Mouse (Mus musculus) liver, postnatal 0 days (tissue): ENCODE data around the gene Ppp4c. TPM values are rescaled to one million over a fixed set of nuclear protein-coding genes. Genes with fewer than 3 reads are reported as not detected.

ENCODE experiments used
- ATAC-seq: fragments of 200-750 bp; cut with Nextera tagmentation; 2 replicates; pipeline ENCODE4 v1.8.0; 2017; ENCODE audit warnings: mild to moderate bottlenecking, moderate library complexity
- DNase-seq: peaks from one replicate; pipeline ENCODE4 v3.0.0-alpha.2; 2016
- H3K27ac ChIP-seq: fragments of 300-500 bp; sonication (generic); 2 replicates; pipeline ENCODE4 v1.5.1; 2014; ENCODE audit warnings: antibody characterized with exemption, moderate library complexity, mild to moderate bottlenecking, low read depth
- H3K27me3 ChIP-seq: fragments of 300-500 bp; sonication (generic); 2 replicates; pipeline ENCODE4 v1.6.1; 2014; ENCODE audit warnings: low read length, control low read depth, mixed read lengths; ENCODE audit not compliant: insufficient read depth
- H3K36me3 ChIP-seq: fragments of 300-500 bp; sonication (generic); replicated peaks from 2 replicates; pipeline ENCODE4 v1.6.1; 2014; ENCODE audit warnings: mild to moderate bottlenecking, control low read depth, low read length, moderate library complexity, mixed read lengths; ENCODE audit not compliant: insufficient read depth
- H3K4me1 ChIP-seq: fragments of 300-500 bp; sonication (generic); 2 replicates; pipeline ENCODE4 v1.6.1; 2014; ENCODE audit warnings: antibody characterized with exemption, mild to moderate bottlenecking, control low read depth; ENCODE audit not compliant: insufficient read depth
- H3K4me2 ChIP-seq: fragments of 300-500 bp; sonication (generic); 2 replicates; pipeline ENCODE4 v1.6.1; 2014; ENCODE audit warnings: low read depth, mild to moderate bottlenecking, low read length, moderate library complexity, mixed read lengths
- H3K4me3 ChIP-seq: fragments of 300-500 bp; sonication (generic); 2 replicates; pipeline ENCODE4 v1.5.1; 2014; ENCODE audit warnings: low read depth, low read length
- H3K9ac ChIP-seq: fragments of 300-500 bp; sonication (generic); replicated peaks from 2 replicates; pipeline ENCODE4 v1.6.1; 2014; ENCODE audit warnings: mild to moderate bottlenecking, moderate library complexity
- H3K9me3 ChIP-seq: fragments of 300-500 bp; sonication (generic); 2 replicates; pipeline ENCODE4 v1.6.1; 2016; ENCODE audit warnings: mild to moderate bottlenecking, control low read depth, low read length, mixed read lengths
- CTCF ChIP-seq: sonication (generic); IDR thresholded peaks from 2 replicates; pipeline ENCODE4 v1.5.1; 2016; ENCODE audit warnings: antibody characterized with exemption, low read depth
- EP300 ChIP-seq: IDR thresholded peaks from 2 replicates; pipeline ENCODE4 v1.6.1; 2016; ENCODE audit warnings: antibody characterized with exemption, low read depth, mild to moderate bottlenecking
- WGBS: fragments of 180-500 bp; shearing (Covaris S2); extraction: QIAGEN DNeasy Blood & Tissue Kit; methylation state at CpG from one replicate; pipeline ENCODE4 v1.1.7; 2014; ENCODE audit not compliant: insufficient replicate concordance; 5-methylcytosine and 5-hydroxymethylcytosine counted together
- polyA plus RNA-seq: library from polyadenylated mRNA; unstranded; fragments of >200 nt; fragmentation: Nextera tagmentation; extraction: Ambion mirVana; gene quantifications from 2 replicates; pipeline ENCODE4 v1.2.1, GENCODE M21; 2015

The Ppp4c gene
- polyA plus RNA-seq, 1 experiment from 2014 or later = 69.9 TPM

GRCm38 (mm10) chr7:126773351-126773750, 18.9 kb downstream of the Ppp4c start:
- 65% methylated on average over 2 of the region's 2 CpGs for WGBS
- Histone ChIP-seq H3K4me2 (no peak overlapping the region), H3K27ac (no peak overlapping the region), H3K36me3 (peaks cover 18% of the 10 kb centered on the region), H3K4me3 (no peak overlapping the region), H3K27me3 (no peaks in the 10 kb centered on the region), H3K9me3 (no peaks in the 10 kb centered on the region), H3K4me1 (peaks cover 28% of the 10 kb centered on the region), H3K9ac (no peak overlapping the region)
- no peak for DNase-seq
- ATAC-seq = no peak
- TF ChIP-seq EP300 (no peak), CTCF (no peak)

DNA sequence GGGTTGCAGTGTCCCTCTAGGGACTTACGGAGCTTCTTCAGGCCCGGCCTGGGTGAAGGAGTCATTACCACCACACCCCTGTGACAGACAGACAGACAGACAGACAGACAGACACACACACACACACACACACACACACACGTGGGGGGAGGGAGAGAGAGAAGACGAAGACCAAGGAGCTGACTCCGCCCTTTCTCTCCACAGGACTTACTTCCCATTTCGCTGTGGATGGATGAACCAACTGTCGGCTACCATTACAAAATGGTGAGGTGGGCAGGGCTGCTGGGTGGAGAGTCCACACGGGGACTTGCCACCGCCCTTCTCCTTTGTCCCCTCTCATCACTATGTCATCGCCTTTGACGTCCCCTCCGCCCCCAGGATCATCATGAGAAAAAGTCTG, 21.5 kb downstream of the Ppp4c start:
- H3K27me3 ChIP-seq = no peaks in the 10 kb centered on the region
- peaks cover 12% of the 10 kb centered on the region for H3K4me1 ChIP-seq
- H3K9ac ChIP-seq = no peak overlapping the region
- no peak for DNase-seq
- H3K9me3 ChIP-seq = no peaks in the 10 kb centered on the region
- 0 out of 2 replicates have a peak, but pooled peaks have one; percentile 28 for ATAC-seq
- peaks cover 35% of the 10 kb centered on the region for H3K36me3 ChIP-seq
- H3K27ac ChIP-seq = 0 out of 2 replicates have a peak overlapping the region, but pooled peaks have one; percentile 16
- WGBS = 60% methylated on average over 12 of the region's 12 CpGs
- TF ChIP-seq EP300 (no peak), CTCF (no peak)
- peak overlapping the region; percentile 16; the same call in 1 of the 2 replicates for H3K4me2 ChIP-seq
- no peak overlapping the region for H3K4me3 ChIP-seq

GRCm38 (mm10) chr7:126767001-126767400, 25.3 kb downstream of the Ppp4c start:
- Histone ChIP-seq H3K27ac (no peak overlapping the region), H3K9ac (no peak overlapping the region), H3K9me3 (no peaks in the 10 kb centered on the region), H3K36me3 (peaks cover 60% of the 10 kb centered on the region), H3K4me1 (peaks cover 15% of the 10 kb centered on the region), H3K4me3 (no peak overlapping the region), H3K4me2 (no peak overlapping the region), H3K27me3 (no peaks in the 10 kb centered on the region)
- no peak for TF ChIP-seq CTCF
- TF ChIP-seq EP300 = no peak
- WGBS = 89% methylated on average over 8 of the region's 8 CpGs
- ATAC-seq (no peak), DNase-seq (no peak)

- Histone ChIP-seq H3K4me3 (no peak within 1 kb of the TSS), H3K36me3 (peaks cover 59% of the 10 kb centered on the region), H3K4me2 (no peak within 1 kb of the TSS), H3K4me1 (peaks cover 23% of the 10 kb centered on the region), H3K9ac (no peak within 1 kb of the TSS), H3K27ac (no peak within 1 kb of the TSS), H3K27me3 (no peaks in the 10 kb centered on the region), H3K9me3 (no peaks in the 10 kb centered on the region)
- DNase-seq (peak; percentile 57), ATAC-seq (no peak)
- TF ChIP-seq CTCF = no peak
- TF ChIP-seq EP300 = no peak
- 78% methylated on average over 16 of the region's 16 CpGs for WGBS
These were observed 26.1 kb downstream of the Ppp4c start, which contains the start of gene Gdpd3 for GRCm38 (mm10) chr7:126766201-126766600. TSS of gene Gdpd3 (plus strand) at chr7:126766334.

DNA sequence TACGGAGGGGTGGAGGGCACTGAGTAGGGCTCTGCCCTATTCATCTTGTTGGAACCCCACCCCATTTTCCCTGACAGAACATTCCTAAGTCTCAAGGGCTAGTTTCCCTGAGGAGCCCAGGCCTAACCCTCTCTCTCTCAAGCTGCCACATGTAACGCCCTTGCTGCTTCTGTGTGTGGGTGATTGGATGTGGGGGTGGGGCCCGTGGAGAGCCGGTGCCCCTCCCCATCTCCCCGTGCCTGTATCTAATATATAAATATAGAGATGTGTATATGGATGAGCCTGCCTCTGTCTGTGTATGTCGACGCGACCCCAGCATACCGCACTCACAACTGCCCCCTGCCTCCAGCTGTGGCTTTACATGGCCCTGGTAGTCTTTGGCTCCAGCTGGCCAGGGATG, 26.8 kb downstream of the Ppp4c start:
- H3K27me3 ChIP-seq = no peaks in the 10 kb centered on the region
- DNase-seq = no peak
- WGBS = 68% methylated on average over 9 of the region's 9 CpGs
- no peak overlapping the region for H3K4me3 ChIP-seq
- peak; percentile 24; the same call in 1 of the 2 replicates for ATAC-seq
- H3K36me3 ChIP-seq = peaks cover 56% of the 10 kb centered on the region
- no peaks in the 10 kb centered on the region for H3K9me3 ChIP-seq
- H3K4me2 ChIP-seq = no peak overlapping the region
- no peak overlapping the region for H3K9ac ChIP-seq
- peaks cover 28% of the 10 kb centered on the region for H3K4me1 ChIP-seq
- TF ChIP-seq CTCF = no peak
- no peak for TF ChIP-seq EP300
- no peak overlapping the region for H3K27ac ChIP-seq

GRCm38 (mm10) chr7:126762471-126763008, 29.8 kb downstream of the Ppp4c start:
- 62% methylated on average over 17 of the region's 17 CpGs for WGBS
- no peak overlapping the region for H3K4me3 ChIP-seq
- H3K4me1 ChIP-seq = peaks cover 40% of the 10 kb centered on the region
- H3K27me3 ChIP-seq = no peaks in the 10 kb centered on the region
- 0 out of 2 replicates have a peak overlapping the region, but pooled peaks have one; percentile 40 for H3K27ac ChIP-seq
- H3K9ac ChIP-seq = no peak overlapping the region
- no peak overlapping the region for H3K4me2 ChIP-seq
- H3K9me3 ChIP-seq = no peaks in the 10 kb centered on the region
- peaks cover 40% of the 10 kb centered on the region for H3K36me3 ChIP-seq
- DNase-seq (no peak), ATAC-seq (no peak)
- TF ChIP-seq CTCF = no peak
